8 mouse cellular contexts compared by ENCODE assay signal in genomic region chr4:24154418-24154817, GRCm38 (mm10).
DNase-seq lines count a peak whose midpoint lies in the region; ATAC-seq and TF ChIP-seq lines count a peak whose summit lies in the region.

No protein-coding gene starts in this region.

- no peaks in the 10 kb centered on the region for H3K4me1 ChIP-seq in heart, embryonic 10.5 days
- H3K4me1 ChIP-seq in cerebellum, adult 2 months (ENCODE audit: control insufficient read depth, insufficient read depth, low read length), result no peaks in the 10 kb centered on the region
- H3K4me1 ChIP-seq in kidney, adult 2 months (ENCODE audit: control insufficient read depth, insufficient read depth, low read length), result no peaks in the 10 kb centered on the region
- H3K4me1 ChIP-seq in neural tube, embryonic 12.5 days, result no peaks in the 10 kb centered on the region

- ATAC-seq in frontal cortex, adult (ENCODE audit: low TSS enrichment), result peak; percentile 88
- peak; percentile 81; the same call in 1 of the 2 replicates for ATAC-seq in neural tube, embryonic 12.5 days (ENCODE audit: low FRiP score, low read depth)

- 16% methylated on average over 8 of the region's 8 CpGs for WGBS in heart, embryonic 10.5 days
- WGBS in cerebellum, adult 2 months, result 8% methylated on average over 8 of the region's 8 CpGs
- WGBS in kidney, adult 2 months, result 13% methylated on average over 8 of the region's 8 CpGs
- 16% methylated on average over 8 of the region's 8 CpGs for WGBS in neural tube, embryonic 12.5 days

- TF ChIP-seq CTCF in cerebellum, adult 2 months (IDR thresholded peaks at IDR 0.05; ENCODE audit: borderline replicate concordance, insufficient read depth, low read depth, low read length), result peak; percentile 89
- TF ChIP-seq CTCF in kidney, adult 2 months (conservative IDR thresholded peaks at IDR 0.05; ENCODE audit: insufficient read depth, insufficient read length, low read depth, low read length), result peak; percentile 82

- DNase-seq in heart, embryonic 10.5 days (ENCODE audit: low spot score), result peak; percentile 76
- no peak for DNase-seq in heart, postnatal 25 days (ENCODE audit: low spot score)
- peak; percentile 38 to 47 for DNase-seq in cerebellum, adult 2 months
- peak; percentile 59 for DNase-seq in kidney, adult 2 months
- DNase-seq in left cerebral cortex, postnatal 36 days (ENCODE audit: low spot score in 2 of 2), result peak; percentile 71 to 76
- peak; percentile 49 for DNase-seq in urinary bladder, postnatal 14 days (ENCODE audit: low spot score)

- no peaks in the 10 kb centered on the region for H3K27me3 ChIP-seq in heart, embryonic 10.5 days (ENCODE audit: insufficient read depth, poor library complexity, severe bottlenecking)
- no peaks in the 10 kb centered on the region for H3K27me3 ChIP-seq in cerebellum, adult 2 months (ENCODE audit: control insufficient read depth, insufficient read depth, low read length)
- H3K27me3 ChIP-seq in kidney, adult 2 months (replicated peaks; ENCODE audit: control insufficient read depth, insufficient read depth, low read length), result no peaks in the 10 kb centered on the region
- H3K27me3 ChIP-seq in neural tube, embryonic 12.5 days (replicated peaks), result no peaks in the 10 kb centered on the region

- intact Hi-C loops in heart, postnatal 25 days (cut with DNase I), result loop anchor here (5.0 kb wide), 1 partner anchor 1677 kb away; no protein-coding TSS in a partner anchor
- intact Hi-C loops in left cerebral cortex, postnatal 36 days (cut with DNase I), result loop anchor here (5.0 kb wide), 1 partner anchor 552 kb away; no protein-coding TSS in a partner anchor

- H3K9ac ChIP-seq in neural tube, embryonic 12.5 days, result no peak overlapping the region

- no peak overlapping the region for H3K27ac ChIP-seq in heart, embryonic 10.5 days
- H3K27ac ChIP-seq in cerebellum, adult 2 months (ENCODE audit: insufficient read depth, low read length), result no peak overlapping the region
- no peak overlapping the region for H3K27ac ChIP-seq in kidney, adult 2 months (ENCODE audit: insufficient read depth, low read depth, low read length)
- no peak overlapping the region for H3K27ac ChIP-seq in neural tube, embryonic 12.5 days

- H3K36me3 ChIP-seq in heart, embryonic 10.5 days, result no peaks in the 10 kb centered on the region
- H3K36me3 ChIP-seq in kidney, adult 2 months (ENCODE audit: control insufficient read depth, insufficient read depth, low read length), result no peaks in the 10 kb centered on the region
- no peaks in the 10 kb centered on the region for H3K36me3 ChIP-seq in neural tube, embryonic 12.5 days

- no peak for TF ChIP-seq POLR2A in cerebellum, adult 2 months (IDR thresholded peaks at IDR 0.05; ENCODE audit: borderline replicate concordance, insufficient read depth, low read length)
- no peak for TF ChIP-seq POLR2A in kidney, adult 2 months (IDR thresholded peaks at IDR 0.05; ENCODE audit: low read depth, low read length)

- H3K4me3 ChIP-seq in heart, embryonic 10.5 days, result no peak overlapping the region
- no peak overlapping the region for H3K4me3 ChIP-seq in cerebellum, adult 2 months (replicated peaks; ENCODE audit: insufficient read depth, low read depth, low read length)
- H3K4me3 ChIP-seq in kidney, adult 2 months (ENCODE audit: insufficient read depth, low read depth, low read length), result no peak overlapping the region
- no peak overlapping the region for H3K4me3 ChIP-seq in neural tube, embryonic 12.5 days

- H3K4me2 ChIP-seq in neural tube, embryonic 12.5 days (replicated peaks), result no peak overlapping the region

- no peaks in the 10 kb centered on the region for H3K9me3 ChIP-seq in heart, embryonic 10.5 days
- H3K9me3 ChIP-seq in neural tube, embryonic 12.5 days, result no peaks in the 10 kb centered on the region
